Mouse (Mus musculus): ENCODE data around the gene Abr.

DNA sequence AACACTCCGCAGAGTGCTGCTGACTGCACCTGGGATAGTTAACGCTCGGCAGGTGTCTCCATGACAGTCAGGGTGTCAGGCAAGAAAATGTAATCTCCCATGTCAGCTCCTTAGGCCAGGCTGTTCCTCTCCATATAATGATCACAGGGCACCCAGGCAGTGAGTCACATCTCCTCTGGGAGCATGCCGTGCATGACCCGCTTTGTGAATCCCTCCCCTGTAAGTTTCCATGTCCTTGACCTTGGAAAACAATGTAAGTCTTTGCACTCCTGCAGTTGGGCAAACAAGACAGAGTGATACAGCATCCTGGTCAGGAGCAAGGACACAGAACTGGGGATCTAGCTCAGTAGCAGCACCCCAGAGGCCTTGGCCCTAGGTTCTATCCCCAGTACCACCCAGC is 78.8 kb downstream of the Abr start:
- no peak for TF ChIP-seq POLR2A (IDR thresholded peaks at IDR 0.05; ENCODE audit: control insufficient read depth in 1 of 2, insufficient read depth in 1 of 2, low read depth in 1 of 2, low read length in 2 of 2, poor library complexity in 1 of 2)
- no peak for TF ChIP-seq E2F4 (IDR thresholded peaks at IDR 0.05; ENCODE audit: borderline replicate concordance, low read depth, low read length)
- TF ChIP-seq GATA1 (IDR thresholded peaks at IDR 0.05; ENCODE audit: low read depth, low read length), result no peak
- no peak for TF ChIP-seq CTCF (IDR thresholded peaks at IDR 0.05 in 2 of 3, conservative IDR thresholded peaks at IDR 0.05 in 1 of 3; ENCODE audit: control insufficient read depth in 1 of 3, insufficient read depth in 1 of 3, low read depth in 2 of 3, low read length in 3 of 3, poor library complexity in 1 of 3, severe bottlenecking in 1 of 3)

All from MEL (cell line).